Mouse (Mus musculus) testis, adult 2 months (tissue): ENCODE data around the gene Gm13124. TPM values are rescaled to one million over a fixed set of nuclear protein-coding genes. Genes with fewer than 3 reads are reported as not detected.
"Not testable (repeated sequence)": the region's sequence is repeated elsewhere in the genome, so short reads cannot be mapped to it uniquely, and the experiment has no call there.

ENCODE experiments used
- H3K27ac ChIP-seq: fragments of 200-500 bp; 2 replicates; pipeline ENCODE4 v1.5.1; 2012; ENCODE audit warnings: low read depth, low read length; ENCODE audit not compliant: control insufficient read depth, insufficient read depth
- H3K27me3 ChIP-seq: fragments of 200-500 bp; 2 replicates; pipeline ENCODE4 v1.6.1; 2012; ENCODE audit warnings: mild to moderate bottlenecking, low read length, moderate library complexity; ENCODE audit not compliant: control insufficient read depth, insufficient read depth
- H3K36me3 ChIP-seq: fragments of 200-500 bp; 2 replicates; pipeline ENCODE4 v1.6.1; 2012; ENCODE audit warnings: mild to moderate bottlenecking, low read length; ENCODE audit not compliant: control insufficient read depth, insufficient read depth
- H3K4me1 ChIP-seq: fragments of 200-500 bp; 2 replicates; pipeline ENCODE4 v1.6.1; 2012; ENCODE audit warnings: low read length; ENCODE audit not compliant: control insufficient read depth, insufficient read depth
- H3K4me3 ChIP-seq: fragments of 200-500 bp; 2 replicates; pipeline ENCODE4 v1.5.1; 2012; ENCODE audit warnings: low read depth, mild to moderate bottlenecking, low read length, moderate library complexity, mixed read lengths; ENCODE audit not compliant: control insufficient read depth
- CTCF ChIP-seq: fragments of 200-500 bp; IDR thresholded peaks from 2 replicates; pipeline ENCODE4 v1.5.1; 2012; ENCODE audit warnings: low read depth, mild to moderate bottlenecking, inconsistent platforms, low read length, moderate library complexity; ENCODE audit not compliant: control insufficient read depth, insufficient read depth, insufficient replicate concordance
- POLR2A ChIP-seq: fragments of 200-500 bp; IDR thresholded peaks from 2 replicates; pipeline ENCODE4 v1.6.1; 2012; ENCODE audit warnings: low read depth, mild to moderate bottlenecking, inconsistent platforms, low read length, moderate library complexity; ENCODE audit not compliant: control insufficient read depth
- polyA plus RNA-seq: library from polyadenylated mRNA; depleted of rRNA; stranded (reverse); fragments of >200 nt; gene quantifications from 2 replicates; pipeline ENCODE4 v1.2.3, GENCODE M21; 2012; rRNA removed

The Gm13124 gene
- 0.14 TPM in 1 of 2 replicates, not detected in the other for polyA plus RNA-seq

GRCm38 (mm10) chr4:144565034-144565433, at the start of gene Gm13124:
Gene Gm13124, minus strand, starts transcription at chr4:144565134.
- Histone ChIP-seq H3K27me3 (no peaks in the 10 kb centered on the region), H3K27ac (no peak within 1 kb of the TSS)
- no peak for TF ChIP-seq POLR2A
- TF ChIP-seq CTCF, result no peak

GRCm38 (mm10) chr4:144614586-144614985, 49.7 kb upstream of the Gm13124 start:
- TF ChIP-seq POLR2A (no peak), CTCF (no peak)
- no peaks in the 10 kb centered on the region for H3K27me3 ChIP-seq
- no peaks in the 10 kb centered on the region for H3K4me1 ChIP-seq
- no peak overlapping the region for H3K4me3 ChIP-seq
- H3K36me3 ChIP-seq, result no peaks in the 10 kb centered on the region
- H3K27ac ChIP-seq, result no peak overlapping the region

More at GRCm38 (mm10) chr4:144565034-144565433, at the start of gene Gm13124:
- Histone ChIP-seq H3K4me3 (no peak within 1 kb of the TSS), H3K4me1 (no peaks in the 10 kb centered on the region), H3K36me3 (no peaks in the 10 kb centered on the region)

- no peak within 1 kb of the TSS for H3K4me3 ChIP-seq
- H3K4me1 ChIP-seq, result no peaks in the 10 kb centered on the region
- no peaks in the 10 kb centered on the region for H3K27me3 ChIP-seq
- H3K27ac ChIP-seq, result no peak within 1 kb of the TSS
- TF ChIP-seq POLR2A (no peak), CTCF (no peak)
- H3K36me3 ChIP-seq, result no peaks in the 10 kb centered on the region
These were observed 48.5 kb upstream of the Gm13124 start, which contains the start of gene Aadacl4 for GRCm38 (mm10) chr4:144613407-144613806. Gene Aadacl4, plus strand, starts transcription at chr4:144613707.

- TF ChIP-seq CTCF (no peak), POLR2A (no peak)
- Histone ChIP-seq H3K36me3 (no peaks in the 10 kb centered on the region), H3K27me3 (no peaks in the 10 kb centered on the region), H3K4me3 (no peak overlapping the region), H3K27ac (no peak overlapping the region), H3K4me1 (no peaks in the 10 kb centered on the region)
These were observed 27.9 kb upstream of the Gm13124 start for GRCm38 (mm10) chr4:144592790-144593189.

- H3K4me3 ChIP-seq, H3K27me3 ChIP-seq, H3K4me1 ChIP-seq, H3K27ac ChIP-seq, H3K36me3 ChIP-seq: not testable (repeated sequence)
These were observed 21.3 kb upstream of the Gm13124 start for GRCm38 (mm10) chr4:144586207-144586606.

- no peaks in the 10 kb centered on the region for H3K4me1 ChIP-seq
- no peak overlapping the region for H3K27ac ChIP-seq
- H3K36me3 ChIP-seq, result no peaks in the 10 kb centered on the region
- H3K27me3 ChIP-seq, result no peaks in the 10 kb centered on the region
- no peak overlapping the region for H3K4me3 ChIP-seq
- TF ChIP-seq POLR2A (no peak), CTCF (no peak)
These were observed 2.8 kb upstream of the Gm13124 start for GRCm38 (mm10) chr4:144567752-144568151.

- H3K36me3 ChIP-seq, result no peaks in the 10 kb centered on the region
- no peak overlapping the region for H3K4me3 ChIP-seq
- no peaks in the 10 kb centered on the region for H3K4me1 ChIP-seq
- H3K27me3 ChIP-seq, result no peaks in the 10 kb centered on the region
- TF ChIP-seq CTCF (no peak), POLR2A (no peak)
- H3K27ac ChIP-seq, result no peak overlapping the region
These were observed 3.7 kb downstream of the Gm13124 start for GRCm38 (mm10) chr4:144561205-144561604.

- no peak overlapping the region for H3K4me3 ChIP-seq
- TF ChIP-seq CTCF (no peak), POLR2A (no peak)
- H3K27me3 ChIP-seq, result no peaks in the 10 kb centered on the region
- H3K4me1 ChIP-seq, result no peaks in the 10 kb centered on the region
- no peak overlapping the region for H3K27ac ChIP-seq
- H3K36me3 ChIP-seq, result no peaks in the 10 kb centered on the region
These were observed 5.1 kb downstream of the Gm13124 start for GRCm38 (mm10) chr4:144559792-144560191.
